Mouse (Mus musculus): ENCODE results near the gene Adgre1.

GRCm38 (mm10) chr17:57351107-57351506 is 7.4 kb upstream of the Adgre1 start:
- no peak for TF ChIP-seq EP300 (IDR thresholded peaks at IDR 0.05; ENCODE audit: insufficient read depth, low read depth, low read length)
- no peak for TF ChIP-seq CTCF (IDR thresholded peaks at IDR 0.05; ENCODE audit: low read depth, low read length)

Measured in ES-Bruce4 (cell line).